Mouse (Mus musculus): ENCODE data around the gene Myo1d.

Myo1d gene

DNA sequence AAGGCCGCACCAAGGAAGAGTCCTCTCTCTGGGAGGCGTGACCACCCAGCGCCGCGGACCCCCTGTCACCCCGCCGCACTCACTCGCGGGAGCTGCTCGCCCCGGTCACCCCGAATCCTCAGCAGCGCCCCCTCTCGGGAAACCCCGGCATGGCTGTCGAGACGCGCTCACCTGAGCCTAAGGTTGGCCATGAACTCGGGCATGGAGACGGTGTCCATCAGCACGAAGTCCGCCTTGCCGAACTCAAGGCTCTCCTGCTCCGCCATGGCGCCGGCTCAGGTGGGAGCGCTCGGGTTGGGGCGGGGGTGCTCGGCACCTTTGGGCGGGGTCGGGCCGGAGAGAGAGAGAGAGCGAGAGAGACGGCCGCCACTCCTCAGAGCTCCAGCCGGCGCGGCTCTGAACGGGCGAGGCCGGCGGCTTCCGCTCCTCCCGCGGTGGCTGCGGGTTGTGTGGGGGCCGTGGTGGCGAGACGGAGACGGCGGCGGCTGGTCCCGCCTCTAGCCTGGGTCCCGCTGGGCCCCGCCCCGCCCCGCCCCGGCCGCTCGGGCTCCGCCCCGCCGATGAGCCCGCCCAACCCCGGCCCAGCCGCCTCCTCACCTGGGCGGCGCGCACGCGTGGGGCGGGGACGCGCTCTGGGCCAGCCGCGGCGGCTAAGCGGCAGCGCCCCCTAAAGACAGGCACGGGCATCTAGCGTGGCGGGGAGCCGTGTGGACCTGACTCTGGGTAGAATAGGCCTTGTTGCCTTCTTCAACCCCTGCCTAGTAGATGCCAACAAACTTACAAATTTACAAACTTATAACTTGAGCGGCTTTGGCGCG is at the start of gene Myo1d:
Gene Myo1d, minus strand, starts transcription at position 499 of the 818 bp plus-strand sequence.
- in situ Hi-C loops (cut with MboI), result loop anchor here (25.0 kb wide), 1 partner anchor 342 kb away; the partner anchor contains the start of gene Psmd11

DNA sequence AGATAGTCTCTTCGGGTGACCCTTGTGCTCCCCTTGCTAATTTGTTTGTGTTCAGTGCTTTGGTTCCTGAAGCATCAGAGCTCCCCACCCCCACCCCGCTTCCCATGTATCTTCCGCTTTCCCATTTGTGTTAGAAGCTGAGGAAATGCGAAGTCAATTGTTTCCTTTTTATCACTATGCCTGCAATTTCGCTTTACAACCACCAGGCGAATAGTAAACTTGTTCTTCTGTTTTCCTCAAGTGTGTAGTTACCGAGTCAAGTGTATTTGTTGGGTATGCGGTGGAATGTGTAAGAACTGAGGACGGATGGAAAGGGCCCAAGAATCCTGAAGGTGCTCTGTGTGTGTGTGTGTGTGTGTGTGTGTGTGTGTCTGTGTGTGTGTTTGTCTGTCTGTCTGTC is 42.0 kb upstream of the Myo1d start:
- in situ Hi-C loops (cut with MboI), result loop anchor here (5.0 kb wide), 1 partner anchor 129 kb away; no protein-coding TSS in a partner anchor

DNA sequence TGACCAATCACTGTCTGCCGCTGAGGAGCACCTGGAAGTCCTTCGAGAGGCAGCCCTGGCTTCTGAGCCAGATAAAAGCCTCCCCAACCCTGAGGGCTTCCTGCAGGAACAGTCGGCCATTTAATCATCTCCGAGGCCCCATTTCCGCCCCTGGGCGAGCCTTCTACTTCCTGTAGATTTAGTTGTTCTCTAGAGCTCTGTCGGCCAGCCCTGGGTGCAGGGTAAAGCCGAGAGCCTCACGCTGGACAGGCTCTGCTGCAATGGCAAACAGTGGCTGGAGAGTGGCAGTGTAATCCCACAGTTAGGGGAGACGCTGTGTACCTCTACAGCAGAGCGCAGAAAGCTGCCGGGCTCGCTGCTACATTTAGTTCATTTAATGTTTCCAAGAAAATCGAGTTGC is 41.5 kb upstream of the Myo1d start:
- in situ Hi-C loops (cut with MboI), result loop anchor here (5.0 kb wide), 1 partner anchor 129 kb away; no protein-coding TSS in a partner anchor

DNA sequence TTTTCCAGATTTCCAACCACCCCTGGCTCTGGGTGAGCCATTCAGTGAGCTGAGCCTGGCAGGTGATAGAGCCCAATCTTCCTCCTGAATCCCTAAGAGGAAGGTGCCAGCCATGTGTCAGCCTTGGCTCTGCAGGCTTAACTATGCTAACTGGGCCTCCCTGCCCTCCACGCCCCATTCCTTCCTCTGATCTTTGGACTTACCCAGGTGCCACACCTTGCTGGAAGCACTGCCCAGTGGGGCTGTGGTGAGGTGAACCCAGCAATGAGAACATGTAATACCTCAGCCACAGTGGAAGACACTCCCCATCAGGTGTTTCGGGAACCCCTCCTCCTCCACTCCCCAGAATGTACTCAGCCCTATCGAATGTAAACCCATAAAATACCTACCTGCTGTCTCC is 40.3 kb upstream of the Myo1d start:
- in situ Hi-C loops (cut with MboI), result loop anchor here (5.0 kb wide), 1 partner anchor 128 kb away; no protein-coding TSS in a partner anchor

DNA sequence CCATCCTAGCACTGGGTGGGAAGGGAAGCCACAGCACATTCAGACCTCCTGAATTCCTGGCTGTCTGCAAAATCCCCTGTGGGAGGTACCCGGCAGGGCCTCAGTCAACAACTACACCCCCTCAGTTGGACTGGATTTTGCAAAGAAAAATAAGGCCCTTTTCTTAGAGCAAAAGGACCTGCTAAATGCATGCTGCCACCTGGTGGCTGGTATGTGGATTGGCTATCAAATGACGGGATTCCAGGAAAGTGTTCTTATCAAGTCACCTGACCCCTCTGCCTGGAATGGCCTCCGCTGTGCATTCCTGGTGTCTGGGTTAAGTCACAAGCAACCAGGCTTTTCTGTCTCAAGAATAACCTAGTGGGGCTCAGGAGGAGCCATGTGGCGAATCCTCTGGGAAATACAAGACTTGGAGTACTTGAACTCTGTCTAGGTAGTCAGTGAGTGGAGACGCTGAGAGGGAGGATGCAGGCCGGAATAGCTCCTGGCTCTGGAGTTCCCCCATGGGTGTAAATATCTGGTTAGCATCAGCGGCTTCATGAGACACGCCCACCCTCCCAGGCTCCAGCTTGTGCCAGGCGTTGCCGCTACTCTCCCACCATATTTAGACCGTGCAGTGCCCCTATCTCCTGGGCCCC is 38.4 kb upstream of the Myo1d start:
- in situ Hi-C loops (cut with MboI), result no loop called here

DNA sequence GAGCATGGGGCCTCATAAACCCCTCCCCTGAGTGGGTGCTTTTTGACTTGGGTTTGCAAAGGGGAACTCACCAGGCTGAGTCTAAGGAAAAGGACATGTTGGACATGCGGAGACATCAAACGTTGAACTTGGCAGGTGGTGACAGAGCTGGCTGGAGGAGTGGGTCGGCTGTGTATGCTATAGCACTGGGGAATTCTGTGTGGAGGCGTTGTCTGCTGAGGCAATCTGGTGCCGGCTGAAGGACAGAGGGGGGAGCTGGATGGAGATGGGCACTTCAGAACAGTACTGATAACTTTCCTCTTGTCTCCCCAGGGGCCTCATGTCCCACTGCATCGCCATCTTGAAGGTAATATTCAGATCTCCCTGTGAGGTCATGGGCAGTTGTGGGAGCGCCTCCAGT is 35.5 kb upstream of the Myo1d start:
- in situ Hi-C loops (cut with MboI), result no loop called here

DNA sequence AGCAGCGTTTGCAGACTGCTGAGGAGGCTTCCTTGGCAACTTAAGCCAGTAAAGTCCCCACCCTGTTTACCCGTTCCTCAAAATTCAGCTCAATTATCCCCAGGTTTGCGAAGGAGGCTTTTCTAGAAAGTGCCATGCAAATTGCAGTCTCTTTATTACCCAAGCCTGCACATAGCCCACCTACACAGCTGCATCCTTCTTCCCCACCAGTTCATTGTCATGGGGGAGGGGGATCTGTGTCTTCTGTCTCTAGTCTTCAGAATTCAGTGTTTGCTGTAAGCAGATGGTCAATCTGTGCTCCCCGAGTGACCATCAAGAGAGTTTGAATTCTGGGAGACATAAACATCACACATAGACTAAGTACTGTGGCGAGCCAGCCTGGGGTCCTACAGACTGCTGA is 31.3 kb upstream of the Myo1d start:
- in situ Hi-C loops (cut with MboI), result no loop called here

DNA sequence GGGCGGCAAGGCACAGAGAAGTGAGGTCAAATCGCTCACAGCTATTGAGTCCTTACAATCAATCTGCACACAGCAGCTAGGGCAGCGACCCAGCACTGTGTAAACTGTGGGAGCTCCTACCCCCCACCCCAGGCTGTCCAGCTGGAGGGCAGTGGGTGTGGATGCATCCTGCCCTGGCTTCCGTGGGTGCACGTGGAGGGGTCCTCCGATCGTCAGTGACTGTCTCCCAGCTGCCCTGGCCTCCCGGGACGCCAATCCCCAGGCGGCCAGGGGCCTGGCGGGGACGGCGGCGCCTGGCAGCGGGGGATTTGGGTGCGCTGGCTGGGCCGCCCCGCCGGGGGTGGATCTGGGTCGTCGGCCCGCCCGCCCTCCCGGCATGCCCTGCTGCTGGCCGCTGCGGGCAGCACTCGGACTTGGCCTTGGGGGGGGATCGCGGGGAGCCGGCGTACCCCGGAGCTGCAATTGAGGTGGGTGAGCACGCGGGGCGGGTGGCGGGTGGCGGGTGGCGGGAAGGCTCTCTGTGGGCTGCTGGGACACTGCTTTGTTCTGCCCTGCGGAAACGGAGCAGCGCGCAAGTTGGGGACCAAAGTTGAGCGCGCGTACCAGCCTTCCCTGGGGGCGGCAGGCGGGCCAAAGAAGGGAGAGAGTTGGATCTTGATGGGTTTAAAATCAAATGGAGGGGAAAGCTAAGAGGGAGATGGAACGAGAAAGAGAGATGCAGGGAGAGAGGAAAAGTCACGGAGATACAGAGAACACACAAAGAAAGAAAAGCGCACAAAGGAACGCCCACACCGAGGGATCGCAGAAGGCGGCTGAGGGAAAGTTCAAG is 30.4 kb upstream of the Myo1d start, which contains the start of gene Tmem98:
Gene Tmem98, plus strand, starts transcription at position 183 of the 829 bp plus-strand sequence.
- in situ Hi-C loops (cut with MboI), result no loop called here

DNA sequence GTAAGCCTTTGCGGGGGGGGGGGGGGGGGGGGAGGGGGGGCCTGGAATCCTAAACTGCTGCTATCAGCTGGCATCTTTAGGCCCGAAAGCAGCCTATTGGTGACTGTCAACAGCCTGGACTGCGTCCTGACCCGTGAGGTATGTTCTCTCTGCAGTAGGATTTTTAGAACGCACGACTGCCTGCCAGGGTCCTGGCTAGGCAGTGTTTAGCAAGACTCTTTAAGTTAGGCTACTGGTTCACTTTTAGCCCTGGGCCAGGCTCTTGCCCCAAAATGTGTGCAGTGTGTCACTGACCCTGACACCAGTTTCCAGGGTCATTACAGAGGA is 29.8 kb upstream of the Myo1d start:
- in situ Hi-C loops (cut with MboI), result no loop called here

DNA sequence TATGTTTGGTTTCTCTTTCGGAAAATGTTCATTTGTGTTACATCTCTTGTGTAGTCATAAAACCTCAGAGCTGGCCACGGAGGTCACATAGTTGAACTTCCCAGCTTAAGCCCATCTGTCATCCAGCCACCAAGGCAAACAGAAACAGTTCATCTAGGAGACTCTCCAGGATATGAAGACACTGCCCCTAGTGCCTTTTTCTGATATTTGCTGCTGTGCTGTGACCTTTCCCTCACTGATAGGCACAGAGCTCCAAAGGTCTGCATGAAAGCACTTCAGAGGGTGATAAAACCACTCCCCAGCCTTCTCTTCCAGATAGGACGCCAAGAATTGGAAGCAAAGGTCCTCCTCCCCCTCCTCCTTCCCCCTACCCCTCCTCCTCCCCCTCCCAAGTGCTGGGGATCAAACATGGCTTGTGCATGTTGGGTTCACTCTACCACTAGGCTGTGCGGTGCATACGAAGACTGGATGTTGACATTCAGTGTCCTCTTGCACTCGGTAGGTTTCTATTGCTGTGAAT is 28.8 kb upstream of the Myo1d start:
- in situ Hi-C loops (cut with MboI), result no loop called here

DNA sequence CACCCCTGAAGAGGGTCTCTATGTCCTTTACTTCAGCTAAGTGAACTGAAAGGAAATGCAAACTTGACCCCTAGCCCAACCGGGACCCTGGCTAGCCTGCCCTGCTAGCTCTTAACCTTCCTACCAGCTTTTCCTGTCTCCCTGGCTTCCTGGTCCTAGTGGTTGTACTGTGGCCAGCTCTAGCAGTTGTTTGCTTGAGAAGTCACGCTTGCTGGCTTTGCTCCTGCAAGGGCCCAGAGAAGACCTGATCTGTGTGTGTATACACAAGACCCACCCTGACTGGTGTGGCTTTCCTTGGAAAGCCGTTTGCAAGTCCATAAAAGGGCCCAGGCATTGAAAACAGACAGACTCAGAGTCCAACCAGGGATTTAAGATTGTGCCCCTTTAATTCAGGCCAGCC is 22.9 kb upstream of the Myo1d start:
- in situ Hi-C loops (cut with MboI), result no loop called here

DNA sequence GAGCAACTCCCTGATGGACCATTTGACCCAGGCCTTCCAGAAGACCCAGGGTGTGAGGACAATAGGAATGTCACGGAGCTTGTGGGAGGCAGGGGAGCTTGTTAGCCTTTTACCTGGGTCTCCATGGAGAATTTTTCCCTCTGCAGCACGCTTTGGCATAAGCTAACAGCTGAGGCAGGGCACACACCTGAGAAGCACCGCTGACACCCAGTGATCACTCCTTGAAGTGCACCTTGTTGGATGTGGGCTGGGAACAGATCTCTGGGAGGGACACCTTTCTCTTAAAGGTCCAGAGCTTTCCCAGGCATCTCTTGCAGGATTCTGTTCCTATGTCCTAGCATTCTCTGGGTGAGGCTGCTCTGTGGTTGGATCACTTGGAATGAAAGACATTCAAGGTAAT is 20.2 kb upstream of the Myo1d start:
- in situ Hi-C loops (cut with MboI), result loop anchor here (25.0 kb wide), 1 partner anchor 363 kb away; the partner anchor contains the start of gene Psmd11

DNA sequence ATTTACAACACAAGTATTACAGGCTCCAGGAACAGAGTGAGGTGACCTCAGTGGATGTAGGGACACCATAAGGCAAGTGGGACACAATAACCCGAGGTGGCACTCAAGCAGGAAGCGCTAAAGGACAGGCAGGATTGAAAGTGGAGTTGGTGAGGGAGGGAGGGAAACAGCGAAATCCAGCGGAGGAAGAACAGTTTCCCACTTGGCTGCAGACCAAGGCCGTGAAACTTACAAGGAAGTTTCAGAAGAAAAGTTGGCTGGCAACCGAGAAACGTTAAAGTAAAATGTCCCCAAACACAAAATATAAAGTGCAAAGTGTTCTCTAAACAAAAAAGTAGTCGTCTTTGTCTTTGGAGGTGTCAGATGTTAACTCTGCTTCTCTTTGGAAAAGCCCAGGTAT is 15.6 kb upstream of the Myo1d start:
- in situ Hi-C loops (cut with MboI), result loop anchor here (25.0 kb wide), 1 partner anchor 358 kb away; the partner anchor contains the start of gene Psmd11

DNA sequence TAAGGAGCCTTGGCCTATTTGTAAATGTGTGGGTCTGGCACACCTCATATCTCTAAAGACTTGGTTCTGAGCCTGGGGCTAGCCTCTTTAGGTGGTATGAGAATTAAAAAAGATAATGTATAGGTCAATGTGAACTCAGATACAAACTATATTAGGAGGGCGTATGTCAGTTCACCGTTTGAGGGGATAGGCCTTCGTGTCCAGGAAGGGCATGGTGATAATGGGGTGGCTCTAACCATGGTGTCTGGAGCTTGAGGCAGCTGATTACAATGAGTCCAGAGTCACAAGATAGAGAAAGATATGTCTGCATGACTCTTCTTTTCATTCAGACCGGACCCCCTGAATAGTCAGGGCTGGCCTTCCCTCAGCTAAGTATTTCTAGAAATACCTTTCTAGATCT is 14.5 kb upstream of the Myo1d start:
- in situ Hi-C loops (cut with MboI), result loop anchor here (25.0 kb wide), 1 partner anchor 357 kb away; the partner anchor contains the start of gene Psmd11

DNA sequence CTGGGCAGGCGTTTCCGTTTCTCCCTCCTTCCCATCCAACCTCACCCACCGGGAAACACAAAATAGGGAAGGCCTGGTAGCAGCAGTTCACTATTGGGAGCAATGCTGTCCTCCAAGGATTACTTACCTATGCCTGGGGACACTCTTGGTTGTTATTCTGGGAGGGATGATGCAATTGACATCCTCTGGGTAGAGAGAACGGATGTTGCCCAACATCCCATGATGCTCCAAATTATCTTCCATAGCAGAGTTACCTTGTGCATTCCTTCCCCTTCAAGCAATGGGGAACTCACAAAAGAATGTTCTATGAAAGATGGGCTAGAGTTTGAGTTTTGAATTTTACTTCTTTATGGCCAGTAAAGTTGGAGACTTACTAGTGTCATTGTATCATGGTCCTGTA is 13.6 kb upstream of the Myo1d start:
- in situ Hi-C loops (cut with MboI), result loop anchor here (25.0 kb wide), 1 partner anchor 356 kb away; the partner anchor contains the start of gene Psmd11

DNA sequence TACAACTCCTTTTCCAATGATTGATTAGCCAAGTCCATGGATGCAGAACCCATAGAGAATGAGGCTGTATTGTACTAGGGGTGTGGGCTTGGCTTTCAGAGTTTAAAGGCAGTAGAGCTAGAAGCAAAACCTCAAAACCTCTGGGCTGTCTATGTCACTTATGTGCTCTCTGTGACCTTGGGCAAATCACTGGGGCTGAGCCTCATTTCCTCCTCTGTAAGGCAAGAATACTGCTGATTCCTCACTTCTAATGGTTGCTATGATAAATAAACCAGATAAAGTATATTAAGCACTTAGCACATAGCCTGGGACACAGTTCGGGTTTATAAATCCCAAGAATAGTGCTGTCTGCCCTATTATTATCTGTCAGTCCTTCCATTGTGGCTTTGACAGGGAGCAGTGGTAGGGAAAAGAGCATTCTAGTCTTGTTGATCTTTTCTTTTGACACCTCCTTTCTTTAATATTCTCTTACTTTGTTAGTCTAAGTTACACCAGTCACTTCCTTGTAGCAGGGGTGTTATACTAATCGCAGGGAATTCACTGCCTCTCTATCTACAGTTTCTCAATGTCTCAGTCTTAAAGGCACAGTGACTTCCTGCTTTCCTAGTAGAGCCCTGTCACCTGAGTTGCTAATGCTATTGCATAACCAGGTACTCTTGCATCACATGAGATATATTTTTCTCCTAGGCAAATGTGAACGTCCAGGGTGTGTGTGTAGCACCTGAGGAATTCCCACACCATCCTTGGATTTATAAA is 12.0 kb upstream of the Myo1d start:
- in situ Hi-C loops (cut with MboI), result loop anchor here (25.0 kb wide), 1 partner anchor 355 kb away; the partner anchor contains the start of gene Psmd11

DNA sequence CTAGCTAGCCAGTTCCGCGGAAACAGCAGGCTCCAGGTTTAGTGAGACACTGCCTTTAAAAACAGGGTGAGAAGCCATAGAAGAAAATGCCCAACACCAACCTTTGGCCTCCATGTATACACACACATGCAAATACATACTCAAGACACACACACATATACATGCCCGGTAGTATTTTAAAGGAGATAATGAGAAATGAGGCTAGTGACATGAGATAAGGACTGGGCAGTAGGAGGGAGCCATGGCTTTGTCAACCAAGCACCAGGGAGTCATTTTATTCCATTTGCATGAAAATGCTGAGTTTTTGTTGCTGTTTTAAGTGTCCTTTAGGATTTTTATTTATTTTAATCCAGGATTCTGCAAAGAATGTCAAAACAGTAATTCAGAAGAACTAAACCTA is 10.6 kb upstream of the Myo1d start:
- in situ Hi-C loops (cut with MboI), result loop anchor here (25.0 kb wide), 1 partner anchor 353 kb away; the partner anchor contains the start of gene Psmd11

DNA sequence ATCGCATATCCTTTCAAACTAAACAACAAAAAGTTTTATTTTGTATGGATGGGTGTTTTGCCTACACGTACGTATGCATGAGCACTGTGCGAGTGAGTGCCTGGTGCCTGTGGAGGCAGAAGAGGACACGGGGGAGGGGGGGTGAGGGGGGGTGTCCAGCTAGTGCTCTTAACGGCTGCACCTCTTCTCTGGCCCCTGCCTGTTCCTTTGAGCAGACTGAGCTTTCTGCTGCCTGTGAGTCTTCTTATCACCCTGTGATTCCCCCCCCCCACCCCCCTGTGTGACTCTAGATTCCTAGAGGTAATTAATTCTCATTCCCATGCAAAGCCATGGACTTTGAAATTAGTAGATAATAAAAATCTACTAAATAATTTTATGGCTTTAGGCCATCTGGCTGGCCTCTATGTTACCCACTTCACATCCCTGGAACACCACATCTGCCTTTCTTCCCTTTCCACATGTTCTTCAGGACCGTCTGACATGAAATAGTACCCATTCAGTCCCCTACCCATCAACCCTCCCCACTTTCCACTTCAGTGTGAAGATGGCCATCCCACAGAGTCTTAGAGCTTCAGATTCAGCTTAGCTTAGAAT is 9.9 kb upstream of the Myo1d start:
- in situ Hi-C loops (cut with MboI), result loop anchor here (25.0 kb wide), 1 partner anchor 352 kb away; the partner anchor contains the start of gene Psmd11

DNA sequence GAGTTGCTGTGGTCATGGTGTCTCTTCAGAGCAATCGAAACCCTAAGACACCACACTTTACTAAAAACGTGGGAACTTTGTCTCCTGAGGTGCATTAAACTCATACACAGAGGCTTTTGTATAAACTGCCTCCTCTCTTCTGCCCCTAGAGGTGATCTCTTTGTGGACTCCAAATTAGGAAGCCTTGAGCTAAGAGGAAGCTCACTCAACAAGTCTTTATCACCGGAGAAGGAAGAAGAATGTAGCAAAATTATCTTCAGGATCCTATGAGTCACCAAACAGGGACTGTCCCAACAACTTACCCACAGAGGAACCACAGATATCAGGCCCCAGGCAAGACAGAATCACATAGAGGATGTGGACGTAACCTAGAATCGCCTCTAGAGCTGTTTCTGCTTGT is 5.8 kb upstream of the Myo1d start:
- in situ Hi-C loops (cut with MboI), result loop anchor here (25.0 kb wide), 1 partner anchor 348 kb away; the partner anchor contains the start of gene Psmd11

DNA sequence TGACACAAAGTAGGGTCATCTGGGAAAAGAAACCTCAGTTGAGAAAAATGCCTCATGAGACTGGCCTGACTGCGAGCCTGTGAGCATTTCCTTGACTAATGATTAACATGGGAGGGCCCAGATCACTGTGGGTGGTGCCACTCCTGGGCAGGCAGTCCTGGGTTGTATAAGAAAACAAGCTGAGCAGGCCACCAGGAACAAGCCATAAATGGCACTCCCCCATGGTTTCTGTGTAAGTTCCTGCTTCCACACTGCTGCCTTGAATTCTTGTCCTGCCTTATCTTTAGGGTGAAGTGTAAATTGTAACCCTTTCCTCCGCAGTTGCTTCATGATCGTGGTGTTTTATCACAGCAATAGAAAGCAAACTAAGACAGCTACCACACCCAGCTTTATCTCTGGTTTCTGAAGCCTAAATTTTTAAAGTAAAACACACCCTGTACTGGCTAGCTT is 4.5 kb upstream of the Myo1d start:
- in situ Hi-C loops (cut with MboI), result loop anchor here (25.0 kb wide), 1 partner anchor 347 kb away; the partner anchor contains the start of gene Psmd11

Measured in mature B cell (primary cell).